Mouse (Mus musculus) forebrain, postnatal 0 days (tissue): ENCODE data around the gene Anapc16. TPM values are rescaled to one million over a fixed set of nuclear protein-coding genes. Genes with fewer than 3 reads are reported as not detected.
A peak's percentile ranks its signal among the peaks of the same experiment; 100 is the strongest.

ENCODE experiments used
- ATAC-seq: fragments of 200-750 bp; cut with Nextera tagmentation; 2 replicates; pipeline ENCODE4 v1.8.0; 2017; ENCODE audit warnings: mild to moderate bottlenecking, moderate library complexity
- DNase-seq: peaks from one replicate; pipeline ENCODE4 v3.0.0-alpha.2; 2015
- H3K27ac ChIP-seq: fragments of 300-500 bp; sonication (generic); 2 replicates; pipeline ENCODE4 v1.5.1; 2014; ENCODE audit warnings: low read depth, mild to moderate bottlenecking, antibody characterized with exemption, low read length, moderate library complexity, mixed read lengths
- H3K27me3 ChIP-seq: fragments of 300-500 bp; sonication (generic); 2 replicates; pipeline ENCODE4 v1.6.1; 2014; ENCODE audit warnings: mild to moderate bottlenecking, low read length, mixed read lengths; ENCODE audit not compliant: insufficient read depth
- H3K36me3 ChIP-seq: fragments of 300-500 bp; sonication (generic); 2 replicates; pipeline ENCODE4 v1.6.1; 2014; ENCODE audit warnings: mild to moderate bottlenecking, moderate library complexity; ENCODE audit not compliant: insufficient read depth
- H3K4me1 ChIP-seq: fragments of 300-500 bp; sonication (generic); 2 replicates; pipeline ENCODE4 v1.6.1; 2014; ENCODE audit warnings: antibody characterized with exemption; ENCODE audit not compliant: insufficient read depth
- H3K4me2 ChIP-seq: fragments of 300-500 bp; sonication (generic); 2 replicates; pipeline ENCODE4 v1.6.1; 2014; ENCODE audit warnings: low read depth, mild to moderate bottlenecking, moderate library complexity
- H3K4me3 ChIP-seq: fragments of 300-500 bp; sonication (generic); 2 replicates; pipeline ENCODE4 v1.5.1; 2014; ENCODE audit warnings: low read depth, low read length, mixed read lengths
- H3K9ac ChIP-seq: fragments of 300-500 bp; sonication (generic); 2 replicates; pipeline ENCODE4 v1.6.1; 2014; ENCODE audit warnings: mild to moderate bottlenecking
- H3K9me3 ChIP-seq: fragments of 300-500 bp; sonication (generic); 2 replicates; pipeline ENCODE4 v1.6.1; 2016; ENCODE audit warnings: low read length
- CTCF ChIP-seq: sonication (generic); IDR thresholded peaks from 2 replicates; pipeline ENCODE4 v1.5.1; 2016; ENCODE audit warnings: antibody characterized with exemption, control low read depth, low read depth
- whole genome bisulfite sequencing: fragments of 180-500 bp; shearing (Covaris S2); extraction: QIAGEN DNeasy Blood & Tissue Kit; methylation state at CpG from one replicate; pipeline ENCODE4 v1.1.7; 2014; 5-methylcytosine and 5-hydroxymethylcytosine counted together
- polyA plus RNA-seq: library from polyadenylated mRNA; unstranded; fragments of >200 nt; fragmentation: Nextera tagmentation; extraction: Ambion mirVana; gene quantifications from 2 replicates; pipeline ENCODE4 v1.2.1, GENCODE M21; 2015
- total RNA-seq: library from RNA; depleted of rRNA; stranded (reverse); fragments of >200 nt; gene quantifications from 2 replicates; pipeline ENCODE4 v1.2.3, GENCODE M21; 2014

Anapc16 gene
- total and polyA plus RNA-seq, 2 experiments from 2014 or later: 115 to 117 TPM

DNA sequence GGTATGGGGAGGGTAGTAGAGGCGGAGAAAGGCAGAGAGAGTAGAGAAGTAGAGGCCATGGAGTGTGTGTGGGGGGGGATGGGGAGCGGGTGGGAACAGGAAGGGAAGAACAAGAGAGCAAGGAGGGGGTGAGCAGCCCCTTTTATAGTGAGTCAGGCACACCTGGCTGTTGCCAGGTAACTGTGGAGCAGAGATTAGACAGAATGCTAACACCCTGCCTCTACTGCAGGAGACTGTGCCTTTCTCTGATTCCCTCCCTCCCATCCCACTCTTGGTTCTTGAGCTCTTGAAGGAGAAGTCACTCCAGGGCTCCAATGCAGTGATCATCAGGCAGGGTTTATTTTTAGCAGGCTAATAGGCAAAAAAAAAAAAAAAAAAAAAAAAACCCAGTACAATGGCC is 29.7 kb upstream of the Anapc16 start:
- Histone ChIP-seq H3K27ac (0 out of 2 replicates have a peak overlapping the region, but pooled peaks have one; percentile 36), H3K9me3 (no peaks in the 10 kb centered on the region), H3K4me3 (no peak overlapping the region), H3K36me3 (no peaks in the 10 kb centered on the region), H3K9ac (no peak overlapping the region), H3K27me3 (no peaks in the 10 kb centered on the region), H3K4me2 (no peak overlapping the region), H3K4me1 (peaks cover 14% of the 10 kb centered on the region; the same call in 1 of the 2 replicates)
- TF ChIP-seq CTCF: no peak
- DNase-seq (peak; percentile 39), ATAC-seq (peak; percentile 86)
- WGBS: 57% methylated on average over 2 of the region's 2 CpGs

DNA sequence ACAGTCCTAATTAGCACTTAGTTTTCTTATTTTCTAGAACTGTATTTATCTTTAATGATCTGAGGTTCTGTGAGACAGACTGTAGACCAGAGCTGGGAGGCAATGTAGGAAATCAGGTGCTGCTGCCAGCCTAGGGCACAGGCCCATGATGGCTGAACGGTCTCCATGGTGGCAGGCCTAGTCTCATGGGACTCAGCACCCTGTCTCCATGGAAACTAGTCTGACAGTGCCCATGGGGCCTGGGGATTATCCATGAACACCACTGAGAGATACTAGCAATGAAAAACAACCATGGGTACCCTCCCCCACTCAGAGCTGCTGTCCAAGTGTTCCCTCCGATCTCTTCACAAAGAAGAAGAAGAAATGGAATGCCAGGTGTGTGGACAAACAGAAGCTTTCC is 29.1 kb upstream of the Anapc16 start:
- Histone ChIP-seq H3K27ac (peak overlapping the region; percentile 36; the same call in 1 of the 2 replicates), H3K36me3 (no peaks in the 10 kb centered on the region), H3K4me3 (no peak overlapping the region), H3K4me1 (peaks cover 21% of the 10 kb centered on the region; the same call in 1 of the 2 replicates), H3K4me2 (no peak overlapping the region), H3K9me3 (no peaks in the 10 kb centered on the region), H3K27me3 (no peaks in the 10 kb centered on the region), H3K9ac (no peak overlapping the region)
- ATAC-seq: peak; percentile 44
- DNase-seq: peak; percentile 38
- 34% methylated on average over 2 of the region's 2 CpGs for WGBS
- TF ChIP-seq CTCF: no peak

DNA sequence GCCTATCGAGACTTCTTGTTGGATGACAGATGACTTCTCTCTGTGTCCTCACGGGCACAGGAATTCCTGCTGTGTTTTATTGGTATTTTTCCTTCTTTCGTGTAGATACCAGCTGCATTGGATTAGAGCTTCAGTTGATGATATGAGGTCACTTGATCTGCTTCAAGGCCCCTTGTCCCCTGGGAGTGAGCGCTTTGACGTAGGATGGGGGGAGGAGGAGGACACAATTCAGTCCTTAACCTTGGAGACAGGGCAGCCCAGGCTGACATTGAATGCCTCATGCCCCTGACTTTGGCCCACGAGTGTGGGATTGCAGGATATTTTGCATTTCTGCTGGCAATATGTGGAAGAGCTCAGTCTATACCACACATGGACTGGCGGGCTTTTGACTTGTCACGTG is 28.6 kb upstream of the Anapc16 start:
- H3K27ac ChIP-seq: 0 out of 2 replicates have a peak overlapping the region, but pooled peaks have one; percentile 17
- no peak overlapping the region for H3K4me3 ChIP-seq
- ATAC-seq (no peak), DNase-seq (no peak)
- no peaks in the 10 kb centered on the region for H3K9me3 ChIP-seq
- H3K36me3 ChIP-seq: no peaks in the 10 kb centered on the region
- H3K4me2 ChIP-seq: no peak overlapping the region
- H3K9ac ChIP-seq: no peak overlapping the region
- WGBS: 74% methylated on average over 8 of the region's 8 CpGs
- peaks cover 21% of the 10 kb centered on the region; the same call in 1 of the 2 replicates for H3K4me1 ChIP-seq
- no peak for TF ChIP-seq CTCF
- H3K27me3 ChIP-seq: no peaks in the 10 kb centered on the region

DNA sequence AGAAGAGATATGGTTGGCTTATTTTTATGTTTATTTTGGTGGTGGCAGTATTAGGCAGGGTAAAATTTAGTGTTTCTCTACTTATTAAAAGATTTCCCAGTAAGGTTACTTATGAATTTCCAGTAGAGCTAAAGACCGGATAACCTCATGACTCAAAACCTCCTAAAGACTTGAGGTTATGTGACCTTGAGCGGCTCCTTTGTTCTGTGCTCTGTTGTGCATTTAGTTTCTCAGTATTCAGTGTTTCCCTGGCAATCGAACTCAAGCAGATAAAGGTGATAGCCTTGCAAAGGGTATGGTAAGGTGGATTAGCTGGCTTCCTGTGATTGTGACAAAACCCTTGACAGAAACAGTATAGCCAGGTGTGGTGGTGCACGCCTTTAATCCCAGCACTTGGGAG is 26.5 kb upstream of the Anapc16 start:
- DNase-seq (no peak), ATAC-seq (no peak)
- no peak overlapping the region for H3K27ac ChIP-seq
- H3K36me3 ChIP-seq: no peaks in the 10 kb centered on the region
- H3K27me3 ChIP-seq: no peaks in the 10 kb centered on the region
- no peaks in the 10 kb centered on the region for H3K9me3 ChIP-seq
- H3K4me1 ChIP-seq: peaks cover 21% of the 10 kb centered on the region; the same call in 1 of the 2 replicates
- no peak for TF ChIP-seq CTCF
- H3K4me2 ChIP-seq: no peak overlapping the region
- H3K9ac ChIP-seq: no peak overlapping the region
- H3K4me3 ChIP-seq: no peak overlapping the region
- WGBS: 75% methylated on average over 4 of the region's 4 CpGs

GRCm38 (mm10) chr10:60028979-60029378 is 26.0 kb upstream of the Anapc16 start:
- peak; percentile 52 for DNase-seq
- Histone ChIP-seq H3K9ac (no peak overlapping the region), H3K4me3 (no peak overlapping the region), H3K9me3 (no peaks in the 10 kb centered on the region), H3K27ac (no peak overlapping the region), H3K4me1 (peaks cover 21% of the 10 kb centered on the region; the same call in 1 of the 2 replicates), H3K4me2 (no peak overlapping the region), H3K27me3 (no peaks in the 10 kb centered on the region), H3K36me3 (no peaks in the 10 kb centered on the region)
- ATAC-seq: no peak
- no peak for TF ChIP-seq CTCF
- 28% methylated on average over 7 of the region's 7 CpGs for WGBS

DNA sequence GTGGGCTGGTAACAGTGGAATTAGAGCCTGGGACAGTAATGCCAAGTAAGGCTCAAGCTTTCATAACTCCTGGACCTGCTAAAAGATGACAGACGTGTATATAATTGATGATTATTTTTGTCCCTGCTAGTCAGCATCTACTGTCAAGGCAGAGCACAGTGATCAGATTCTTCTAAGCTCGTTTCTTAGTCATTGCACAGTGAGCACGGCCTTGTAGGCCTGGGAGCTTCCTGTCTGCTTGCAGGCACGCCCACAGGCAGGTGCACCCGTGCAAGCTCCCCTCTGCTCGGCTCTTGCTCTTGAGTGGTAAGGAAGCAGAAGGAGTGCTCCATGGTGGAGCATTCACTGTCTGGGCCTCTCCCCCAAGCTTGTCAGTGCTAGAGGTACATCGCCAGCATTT is 25.2 kb upstream of the Anapc16 start:
- DNase-seq (no peak), ATAC-seq (no peak)
- Histone ChIP-seq H3K36me3 (no peaks in the 10 kb centered on the region), H3K27ac (peak overlapping the region; percentile 9; the same call in 1 of the 2 replicates), H3K9ac (no peak overlapping the region), H3K9me3 (no peaks in the 10 kb centered on the region), H3K4me3 (no peak overlapping the region), H3K27me3 (no peaks in the 10 kb centered on the region), H3K4me1 (peaks cover 21% of the 10 kb centered on the region; the same call in 1 of the 2 replicates), H3K4me2 (no peak overlapping the region)
- TF ChIP-seq CTCF: no peak
- 67% methylated on average over 7 of the region's 7 CpGs for WGBS

DNA sequence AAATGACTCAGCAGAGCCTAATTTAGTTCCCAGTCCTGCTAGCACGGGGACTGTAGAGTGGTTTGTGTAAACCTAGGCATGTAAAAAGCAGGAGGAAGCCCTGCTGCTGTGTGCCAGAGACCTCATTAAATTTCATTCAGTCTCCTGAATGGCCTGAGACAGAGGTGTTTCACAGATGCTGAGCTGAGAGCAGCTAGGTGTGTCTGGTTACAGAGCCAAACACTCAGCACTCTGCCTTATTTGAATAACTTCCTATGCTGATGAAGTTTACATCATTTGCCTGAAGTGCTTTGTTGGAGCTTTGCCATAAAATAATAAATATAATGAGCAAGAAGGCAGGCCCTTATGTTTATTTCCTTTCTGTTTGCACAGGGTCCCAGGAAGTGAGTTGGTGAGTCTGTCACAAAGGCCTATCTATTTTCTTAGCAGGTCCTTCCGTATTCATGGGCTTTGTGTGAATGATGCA is 24.7 kb upstream of the Anapc16 start:
- Histone ChIP-seq H3K36me3 (no peaks in the 10 kb centered on the region), H3K4me3 (no peak overlapping the region), H3K9ac (no peak overlapping the region), H3K4me2 (no peak overlapping the region), H3K9me3 (no peaks in the 10 kb centered on the region), H3K27me3 (no peaks in the 10 kb centered on the region), H3K27ac (0 out of 2 replicates have a peak overlapping the region, but pooled peaks have one; percentile 9), H3K4me1 (peaks cover 18% of the 10 kb centered on the region; the same call in 1 of the 2 replicates)
- WGBS: 22% methylated on average over 2 of the region's 2 CpGs
- TF ChIP-seq CTCF: no peak
- DNase-seq: no peak
- ATAC-seq: peak; percentile 33; the same call in 1 of the 2 replicates
